Mouse (Mus musculus): ENCODE data around the gene Rnase2a. TPM values are rescaled to one million over a fixed set of nuclear protein-coding genes. Genes with fewer than 3 reads are reported as not detected.
A peak's percentile ranks its signal among the peaks of the same experiment; 100 is the strongest.
"Not testable (repeated sequence)": the region's sequence is repeated elsewhere in the genome, so short reads cannot be mapped to it uniquely, and the experiment has no call there.

Rnase2a gene
- total RNA-seq (2014; rRNA removed), result not detected in 2 replicates
- not detected in 2 replicates for polyA plus RNA-seq (2015; fragmentation: Nextera tagmentation; extraction: Ambion mirVana)

- no peak for DNase-seq
- 96% methylated on average over 3 of the region's 3 CpGs for WGBS
Measured at GRCm38 (mm10) chr14:51256041-51256440, at the start of gene Rnase2a. Rnase2a (minus strand) TSS chr14:51256112.

GRCm38 (mm10) chr14:51291505-51291904 is 35.6 kb upstream of the Rnase2a start:
- ATAC-seq, result no peak
- TF ChIP-seq CTCF (IDR thresholded peaks at IDR 0.05; ENCODE audit: low read depth), result no peak
- Histone ChIP-seq H3K4me1 (ENCODE audit: insufficient read depth) (no peaks in the 10 kb centered on the region), H3K9me3 (ENCODE audit: low read length) (no peaks in the 10 kb centered on the region), H3K27me3 (ENCODE audit: insufficient read depth, low read length) (no peaks in the 10 kb centered on the region), H3K4me3 (ENCODE audit: low read depth, low read length) (no peak overlapping the region), H3K36me3 (ENCODE audit: insufficient read depth) (no peaks in the 10 kb centered on the region), H3K9ac (no peak overlapping the region), H3K4me2 (ENCODE audit: low read depth) (no peak overlapping the region), H3K27ac (ENCODE audit: low read depth, low read length) (no peak overlapping the region)
- 61% methylated on average over 1 of the region's 1 CpGs for WGBS
- no peak for DNase-seq

More at GRCm38 (mm10) chr14:51256041-51256440, at the start of gene Rnase2a:
- no peaks in the 10 kb centered on the region for H3K4me1 ChIP-seq (ENCODE audit: insufficient read depth)
- ATAC-seq, result no peak
- no peak within 1 kb of the TSS for H3K27ac ChIP-seq (ENCODE audit: low read depth, low read length)
- no peak within 1 kb of the TSS for H3K4me3 ChIP-seq (ENCODE audit: low read depth, low read length)
- no peak within 1 kb of the TSS for H3K9ac ChIP-seq
- H3K27me3 ChIP-seq (ENCODE audit: insufficient read depth, low read length), result no peaks in the 10 kb centered on the region
- H3K36me3 ChIP-seq (ENCODE audit: insufficient read depth), result no peaks in the 10 kb centered on the region
- H3K9me3 ChIP-seq (ENCODE audit: low read length), result no peaks in the 10 kb centered on the region
- no peak for TF ChIP-seq CTCF (IDR thresholded peaks at IDR 0.05; ENCODE audit: low read depth)
- H3K4me2 ChIP-seq (ENCODE audit: low read depth), result no peak within 1 kb of the TSS

GRCm38 (mm10) chr14:51278515-51278914 is 22.6 kb upstream of the Rnase2a start:
- not testable (repeated sequence) for ATAC-seq; H3K9ac ChIP-seq; H3K4me2 ChIP-seq (ENCODE audit: low read depth); DNase-seq; H3K9me3 ChIP-seq (ENCODE audit: low read length); H3K4me3 ChIP-seq (ENCODE audit: low read depth, low read length); H3K36me3 ChIP-seq (ENCODE audit: insufficient read depth); H3K27ac ChIP-seq (ENCODE audit: low read depth, low read length); H3K27me3 ChIP-seq (ENCODE audit: insufficient read depth, low read length); H3K4me1 ChIP-seq (ENCODE audit: insufficient read depth)
- WGBS, result 80% methylated on average over 1 of the region's 1 CpGs

- Histone ChIP-seq H3K4me1 (ENCODE audit: insufficient read depth) (no peaks in the 10 kb centered on the region), H3K9me3 (ENCODE audit: low read length) (no peaks in the 10 kb centered on the region), H3K4me2 (ENCODE audit: low read depth) (no peak overlapping the region), H3K27ac (ENCODE audit: low read depth, low read length) (no peak overlapping the region), H3K27me3 (ENCODE audit: insufficient read depth, low read length) (no peaks in the 10 kb centered on the region), H3K9ac (no peak overlapping the region), H3K4me3 (ENCODE audit: low read depth, low read length) (no peak overlapping the region), H3K36me3 (ENCODE audit: insufficient read depth) (no peaks in the 10 kb centered on the region)
- WGBS, result 83% methylated on average over 1 of the region's 1 CpGs
- no peak for DNase-seq
- TF ChIP-seq CTCF (IDR thresholded peaks at IDR 0.05; ENCODE audit: low read depth), result no peak
- no peak for ATAC-seq
Measured at GRCm38 (mm10) chr14:51268677-51269076, 12.8 kb upstream of the Rnase2a start.

GRCm38 (mm10) chr14:51266113-51266512 is 10.2 kb upstream of the Rnase2a start:
- H3K4me2 ChIP-seq (ENCODE audit: low read depth), result no peak overlapping the region
- DNase-seq (peak; percentile 85), ATAC-seq (peak; percentile 96)
- 8% methylated on average over 9 of the region's 9 CpGs for WGBS
- no peak overlapping the region for H3K27ac ChIP-seq (ENCODE audit: low read depth, low read length)
- TF ChIP-seq CTCF (IDR thresholded peaks at IDR 0.05; ENCODE audit: low read depth), result peak; percentile 91
- no peaks in the 10 kb centered on the region for H3K27me3 ChIP-seq (ENCODE audit: insufficient read depth, low read length)
- no peak overlapping the region for H3K9ac ChIP-seq
- no peaks in the 10 kb centered on the region for H3K36me3 ChIP-seq (ENCODE audit: insufficient read depth)
- H3K9me3 ChIP-seq (ENCODE audit: low read length), result no peaks in the 10 kb centered on the region
- H3K4me3 ChIP-seq (ENCODE audit: low read depth, low read length), result no peak overlapping the region
- H3K4me1 ChIP-seq (ENCODE audit: insufficient read depth), result no peaks in the 10 kb centered on the region

- Histone ChIP-seq H3K9ac (no peak overlapping the region), H3K4me2 (ENCODE audit: low read depth) (no peak overlapping the region), H3K4me3 (ENCODE audit: low read depth, low read length) (no peak overlapping the region), H3K4me1 (ENCODE audit: insufficient read depth) (no peaks in the 10 kb centered on the region), H3K9me3 (ENCODE audit: low read length) (no peaks in the 10 kb centered on the region), H3K27ac (ENCODE audit: low read depth, low read length) (no peak overlapping the region), H3K27me3 (ENCODE audit: insufficient read depth, low read length) (no peaks in the 10 kb centered on the region), H3K36me3 (ENCODE audit: insufficient read depth) (no peaks in the 10 kb centered on the region)
- ATAC-seq, result 0 out of 2 replicates have a peak, but pooled peaks have one; percentile 1
- TF ChIP-seq CTCF (IDR thresholded peaks at IDR 0.05; ENCODE audit: low read depth), result no peak
- no peak for DNase-seq
- 64% methylated on average over 4 of the region's 4 CpGs for WGBS
Measured at GRCm38 (mm10) chr14:51265667-51266066, 9.8 kb upstream of the Rnase2a start.

GRCm38 (mm10) chr14:51262397-51262796 is 6.5 kb upstream of the Rnase2a start:
- Histone ChIP-seq H3K9me3 (ENCODE audit: low read length) (no peaks in the 10 kb centered on the region), H3K36me3 (ENCODE audit: insufficient read depth) (no peaks in the 10 kb centered on the region), H3K4me3 (ENCODE audit: low read depth, low read length) (no peak overlapping the region), H3K4me1 (ENCODE audit: insufficient read depth) (no peaks in the 10 kb centered on the region), H3K4me2 (ENCODE audit: low read depth) (no peak overlapping the region), H3K27me3 (ENCODE audit: insufficient read depth, low read length) (no peaks in the 10 kb centered on the region), H3K27ac (ENCODE audit: low read depth, low read length) (no peak overlapping the region), H3K9ac (no peak overlapping the region)
- ATAC-seq, result no peak
- no peak for DNase-seq
- TF ChIP-seq CTCF (IDR thresholded peaks at IDR 0.05; ENCODE audit: low read depth), result no peak

- ATAC-seq, result no peak
- H3K36me3 ChIP-seq (ENCODE audit: insufficient read depth), result no peaks in the 10 kb centered on the region
Measured at GRCm38 (mm10) chr14:51259741-51260140, 3.8 kb upstream of the Rnase2a start.

More at GRCm38 (mm10) chr14:51259741-51260140, 3.8 kb upstream of the Rnase2a start:
- Histone ChIP-seq H3K9ac (no peak overlapping the region), H3K4me1 (ENCODE audit: insufficient read depth) (no peaks in the 10 kb centered on the region), H3K27me3 (ENCODE audit: insufficient read depth, low read length) (no peaks in the 10 kb centered on the region), H3K27ac (ENCODE audit: low read depth, low read length) (no peak overlapping the region), H3K9me3 (ENCODE audit: low read length) (no peaks in the 10 kb centered on the region), H3K4me2 (ENCODE audit: low read depth) (no peak overlapping the region), H3K4me3 (ENCODE audit: low read depth, low read length) (no peak overlapping the region)
- 91% methylated on average over 7 of the region's 7 CpGs for WGBS
- TF ChIP-seq CTCF (IDR thresholded peaks at IDR 0.05; ENCODE audit: low read depth), result no peak
- no peak for DNase-seq

Measured in forebrain, postnatal 0 days (tissue).